Mouse (Mus musculus) lung, adult 2 months (tissue): ENCODE data around the gene Traf3ip2.

ENCODE experiments used
- CTCF ChIP-seq: fragments of 200-500 bp; IDR thresholded peaks from 2 replicates; pipeline ENCODE4 v1.5.1; 2011; ENCODE audit warnings: mild to moderate bottlenecking, low read length, control low read depth; ENCODE audit not compliant: insufficient read depth
- POLR2A ChIP-seq: fragments of 200-500 bp; IDR thresholded peaks from 2 replicates; pipeline ENCODE4 v1.6.1; 2011; ENCODE audit warnings: low read depth, mild to moderate bottlenecking, control low read depth, low read length, borderline replicate concordance; ENCODE audit errors: extremely low read depth

DNA sequence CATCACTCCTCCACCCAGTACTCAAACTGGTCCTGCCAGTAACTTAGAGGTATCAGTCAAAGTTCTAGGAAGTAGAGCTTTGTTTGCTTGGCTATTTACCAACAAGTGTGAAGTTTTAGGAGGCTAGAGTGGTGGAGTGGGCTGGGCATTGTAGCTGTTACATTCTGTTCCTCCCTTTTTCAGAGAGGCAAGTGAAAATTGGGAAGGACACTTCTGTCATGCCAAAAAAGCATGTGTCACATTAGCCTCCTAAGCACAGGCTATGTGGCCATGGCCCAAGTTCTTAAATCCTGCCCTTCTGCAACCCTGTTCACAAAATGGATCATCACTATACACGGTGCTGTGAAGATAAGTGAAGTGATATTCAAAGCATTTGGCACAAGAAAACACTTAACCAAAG is 34.4 kb downstream of the Traf3ip2 start:
- no peak for TF ChIP-seq POLR2A
- TF ChIP-seq CTCF, result no peak
